Mouse (Mus musculus) heart, embryonic 16.5 days (tissue): Measurements from ENCODE around the gene Calm3. TPM values are rescaled to one million over a fixed set of nuclear protein-coding genes. Genes with fewer than 3 reads are reported as not detected.

ENCODE experiments used
- ATAC-seq: fragments of 200-750 bp; cut with Nextera tagmentation; replicated peaks from 2 replicates; pipeline ENCODE4 v1.8.0; 2017; ENCODE audit warnings: moderate number of reproducible peaks; ENCODE audit not compliant: insufficient read depth, low FRiP score; ENCODE audit errors: extremely low read depth
- H3K27ac ChIP-seq: fragments of 300-500 bp; sonication (generic); 2 replicates; pipeline ENCODE4 v1.5.1; 2014; ENCODE audit warnings: mild to moderate bottlenecking, low read length, control low read depth, moderate library complexity
- H3K27me3 ChIP-seq: fragments of 300-500 bp; sonication (generic); 2 replicates; pipeline ENCODE4 v1.6.1; 2014; ENCODE audit warnings: low read length, mixed read lengths; ENCODE audit not compliant: control insufficient read depth, insufficient read depth
- H3K36me3 ChIP-seq: fragments of 300-500 bp; sonication (generic); 2 replicates; pipeline ENCODE4 v1.6.1; 2014; ENCODE audit not compliant: control insufficient read depth, insufficient read depth
- H3K4me1 ChIP-seq: fragments of 300-500 bp; sonication (generic); 2 replicates; pipeline ENCODE4 v1.6.1; 2014; ENCODE audit warnings: low read length, mixed read lengths; ENCODE audit not compliant: control insufficient read depth, insufficient read depth
- H3K4me2 ChIP-seq: fragments of 300-500 bp; sonication (generic); 2 replicates; pipeline ENCODE4 v1.6.1; 2014; ENCODE audit warnings: low read depth, mild to moderate bottlenecking, control low read depth, low read length
- H3K4me3 ChIP-seq: fragments of 300-500 bp; sonication (generic); 2 replicates; pipeline ENCODE4 v1.5.1; 2014; ENCODE audit warnings: mild to moderate bottlenecking, control low read depth, low read length
- H3K9ac ChIP-seq: fragments of 300-500 bp; sonication (generic); 2 replicates; pipeline ENCODE4 v1.6.1; 2014; ENCODE audit warnings: low read length, control low read depth
- H3K9me3 ChIP-seq: fragments of 300-500 bp; sonication (generic); replicated peaks from 2 replicates; pipeline ENCODE4 v1.6.1; 2016; ENCODE audit warnings: low read length; ENCODE audit not compliant: control insufficient read depth
- WGBS: fragments of 180-500 bp; shearing (Covaris S2); extraction: QIAGEN DNeasy Blood & Tissue Kit; methylation state at CpG from one replicate; pipeline ENCODE4 v1.1.7; 2014; 5-methylcytosine and 5-hydroxymethylcytosine counted together
- polyA plus RNA-seq: library from polyadenylated mRNA; unstranded; fragments of >200 nt; fragmentation: Nextera tagmentation; extraction: Ambion mirVana; gene quantifications from 2 replicates; pipeline ENCODE4 v1.2.1, GENCODE M21; 2015

Gene Calm3
- polyA plus RNA-seq, 1 experiment from 2014 or later: 128 TPM

DNA sequence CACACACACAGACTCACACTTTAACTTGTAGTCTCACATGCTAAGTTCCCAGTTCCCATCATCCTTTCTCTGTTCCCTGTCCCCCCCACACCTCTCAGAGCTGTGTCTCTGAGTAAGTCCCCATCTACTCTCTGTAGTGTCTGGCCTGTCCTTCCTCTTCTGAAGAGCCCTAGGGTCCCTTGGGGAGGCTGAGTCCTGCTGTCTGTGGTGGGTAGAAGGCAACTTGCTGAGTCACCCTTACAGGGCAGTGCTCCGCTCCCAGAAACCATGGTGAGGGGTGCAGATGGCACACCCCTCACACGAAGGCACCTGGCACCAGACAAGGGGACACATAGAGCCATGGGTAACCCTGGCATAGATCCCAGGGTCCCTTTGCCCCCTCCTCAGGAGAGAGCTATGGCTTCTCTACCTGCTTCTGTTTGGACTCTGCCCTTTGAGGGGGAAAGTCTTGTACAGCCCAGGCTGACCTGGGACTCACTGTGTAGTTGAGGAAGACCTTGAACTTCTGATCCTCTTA is 20.4 kb downstream of the Calm3 start:
- H3K9me3 ChIP-seq: no peaks in the 10 kb centered on the region
- H3K4me3 ChIP-seq: no peak overlapping the region
- ATAC-seq: no peak
- no peak overlapping the region for H3K9ac ChIP-seq
- H3K4me2 ChIP-seq: no peak overlapping the region
- peaks cover 32% of the 10 kb centered on the region for H3K4me1 ChIP-seq
- H3K36me3 ChIP-seq: no peaks in the 10 kb centered on the region
- peaks cover 29% of the 10 kb centered on the region for H3K27me3 ChIP-seq
- no peak overlapping the region for H3K27ac ChIP-seq
- WGBS: 61% methylated on average over 2 of the region's 2 CpGs

DNA sequence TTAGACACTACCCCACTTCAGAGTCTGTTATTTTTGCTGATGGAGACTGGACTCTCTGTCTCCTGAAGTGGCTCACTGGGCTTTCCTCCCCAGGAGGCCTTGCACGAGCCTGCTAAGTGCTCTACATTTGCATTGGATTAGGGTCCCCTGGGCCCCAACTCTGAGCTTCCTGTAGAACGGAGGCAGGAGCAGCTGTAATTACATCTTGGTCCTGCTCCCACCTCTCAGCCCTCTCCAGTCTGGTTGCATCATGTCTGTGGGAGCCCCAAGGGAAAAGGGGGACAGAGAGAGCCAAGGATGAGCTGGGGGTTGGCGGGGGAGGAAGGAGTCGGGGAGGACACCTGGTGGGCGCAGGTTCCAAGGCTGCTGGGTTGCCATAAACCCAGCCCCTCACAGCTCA is 23.4 kb downstream of the Calm3 start:
- H3K27me3 ChIP-seq: peaks cover 17% of the 10 kb centered on the region
- no peak overlapping the region for H3K4me2 ChIP-seq
- no peak; the same call in 1 of the 2 replicates for ATAC-seq
- no peak overlapping the region for H3K9ac ChIP-seq
- WGBS: 34% methylated on average over 5 of the region's 5 CpGs
- no peaks in the 10 kb centered on the region for H3K9me3 ChIP-seq
- H3K36me3 ChIP-seq: no peaks in the 10 kb centered on the region
- H3K4me1 ChIP-seq: peaks cover 7% of the 10 kb centered on the region
- H3K27ac ChIP-seq: no peak overlapping the region
- no peak overlapping the region for H3K4me3 ChIP-seq

- peak overlapping the region; percentile 13 for H3K4me3 ChIP-seq
- no peak overlapping the region for H3K27ac ChIP-seq
- H3K4me2 ChIP-seq: peak overlapping the region; percentile 62
- ATAC-seq: no peak
- peak overlapping the region; percentile 24; the same call in 1 of the 2 replicates for H3K9ac ChIP-seq
- 30% methylated on average over 10 of the region's 10 CpGs for WGBS
- peaks cover 14% of the 10 kb centered on the region for H3K4me1 ChIP-seq
- peaks cover 28% of the 10 kb centered on the region for H3K27me3 ChIP-seq
- no peaks in the 10 kb centered on the region for H3K9me3 ChIP-seq
- H3K36me3 ChIP-seq: no peaks in the 10 kb centered on the region
Observed at GRCm38 (mm10) chr7:16895511-16895910, 28.4 kb downstream of the Calm3 start.

DNA sequence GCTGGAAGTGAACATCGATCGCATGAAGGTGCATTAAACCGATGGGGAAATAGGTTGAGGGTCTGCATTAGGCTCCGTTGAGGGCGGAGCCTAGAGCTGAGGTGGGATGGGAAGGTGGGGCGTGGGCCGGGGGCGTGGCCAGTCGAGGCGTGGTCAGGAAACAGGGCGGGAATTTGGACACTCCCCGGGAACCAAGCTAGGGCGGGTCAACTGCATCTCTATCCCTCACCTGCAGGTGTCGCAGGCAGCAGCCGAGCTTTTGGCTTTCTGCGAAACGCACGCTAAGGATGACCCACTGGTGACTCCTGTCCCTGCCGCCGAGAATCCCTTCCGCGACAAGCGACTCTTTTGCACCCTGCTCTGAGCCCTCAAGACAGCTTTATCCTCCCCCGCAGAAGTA is 28.9 kb downstream of the Calm3 start:
- H3K9ac ChIP-seq: peak overlapping the region; percentile 24
- WGBS: 1% methylated on average over 24 of the region's 24 CpGs
- H3K27me3 ChIP-seq: peaks cover 26% of the 10 kb centered on the region
- peak overlapping the region; percentile 13 for H3K4me3 ChIP-seq
- no peaks in the 10 kb centered on the region for H3K36me3 ChIP-seq
- peaks cover 19% of the 10 kb centered on the region for H3K4me1 ChIP-seq
- ATAC-seq: no peak
- H3K9me3 ChIP-seq: no peaks in the 10 kb centered on the region
- H3K4me2 ChIP-seq: peak overlapping the region; percentile 62
- H3K27ac ChIP-seq: no peak overlapping the region

- H3K27ac ChIP-seq: no peak overlapping the region
- H3K4me3 ChIP-seq: no peak overlapping the region
- WGBS: 4% methylated on average over 4 of the region's 4 CpGs
- H3K9me3 ChIP-seq: no peaks in the 10 kb centered on the region
- H3K36me3 ChIP-seq: no peaks in the 10 kb centered on the region
- H3K27me3 ChIP-seq: peaks cover 22% of the 10 kb centered on the region
- ATAC-seq: no peak
- H3K9ac ChIP-seq: no peak overlapping the region
- H3K4me2 ChIP-seq: no peak overlapping the region
- H3K4me1 ChIP-seq: peaks cover 19% of the 10 kb centered on the region
Observed at GRCm38 (mm10) chr7:16894279-16894678, 29.6 kb downstream of the Calm3 start.

GRCm38 (mm10) chr7:16893612-16894011 is 30.3 kb downstream of the Calm3 start:
- peaks cover 19% of the 10 kb centered on the region for H3K4me1 ChIP-seq
- no peak for ATAC-seq

DNA sequence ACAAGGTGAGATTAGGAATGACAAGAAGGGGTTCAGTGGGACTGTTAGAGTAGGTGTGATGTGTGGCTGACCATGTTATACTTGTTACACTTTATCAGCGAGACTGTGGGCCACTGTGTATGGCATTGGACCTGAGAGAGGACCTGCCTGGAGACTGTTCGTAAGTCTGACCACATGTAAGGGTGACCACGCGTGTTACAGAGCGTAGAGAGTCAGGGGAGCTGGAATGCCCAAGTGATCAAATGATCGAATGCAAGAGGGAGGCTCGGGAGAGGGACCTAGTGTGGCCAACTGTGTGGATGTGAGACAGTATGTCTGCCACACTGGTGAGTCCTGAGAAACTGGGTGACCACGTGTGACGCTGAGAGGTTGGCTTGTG is 31.6 kb downstream of the Calm3 start:
- H3K36me3 ChIP-seq: peaks cover 6% of the 10 kb centered on the region
- no peak overlapping the region for H3K9ac ChIP-seq
- 0 out of 2 replicates have a peak, but pooled peaks have one; percentile 0 for ATAC-seq
- no peaks in the 10 kb centered on the region for H3K9me3 ChIP-seq
- peak overlapping the region; percentile 33 for H3K4me3 ChIP-seq
- H3K4me2 ChIP-seq: peak overlapping the region; percentile 68
- H3K4me1 ChIP-seq: peaks cover 19% of the 10 kb centered on the region
- 34% methylated on average over 9 of the region's 9 CpGs for WGBS
- H3K27ac ChIP-seq: no peak overlapping the region
- H3K27me3 ChIP-seq: peaks cover 22% of the 10 kb centered on the region

More at GRCm38 (mm10) chr7:16893612-16894011, 30.3 kb downstream of the Calm3 start:
- WGBS: 12% methylated on average over 6 of the region's 6 CpGs
- H3K27me3 ChIP-seq: peaks cover 22% of the 10 kb centered on the region
- no peak overlapping the region for H3K9ac ChIP-seq
- H3K36me3 ChIP-seq: no peaks in the 10 kb centered on the region
- H3K4me3 ChIP-seq: no peak overlapping the region
- no peak overlapping the region for H3K27ac ChIP-seq
- H3K4me2 ChIP-seq: no peak overlapping the region
- no peaks in the 10 kb centered on the region for H3K9me3 ChIP-seq

- H3K4me2 ChIP-seq: peak within 1 kb of the TSS; percentile 68
- H3K4me3 ChIP-seq: peak within 1 kb of the TSS; percentile 33
- peaks cover 19% of the 10 kb centered on the region for H3K4me1 ChIP-seq
- peaks cover 22% of the 10 kb centered on the region for H3K27me3 ChIP-seq
- H3K27ac ChIP-seq: peak within 1 kb of the TSS; percentile 72
- peak; percentile 74 for ATAC-seq
- peaks cover 10% of the 10 kb centered on the region for H3K36me3 ChIP-seq
- H3K9ac ChIP-seq: peak within 1 kb of the TSS; percentile 53
- no peaks in the 10 kb centered on the region for H3K9me3 ChIP-seq
- under 1% methylated on average over 30 of the region's 30 CpGs for WGBS
Observed at GRCm38 (mm10) chr7:16891641-16892351, 32.1 kb downstream of the Calm3 start, which contains the start of gene Gng8. Gng8 (plus strand) TSS chr7:16891786.

- Histone ChIP-seq H3K9me3 (peaks cover 8% of the 10 kb centered on the region), H3K27ac (peak overlapping the region; percentile 72), H3K4me2 (peak overlapping the region; percentile 68), H3K9ac (peak overlapping the region; percentile 53), H3K36me3 (peaks cover 19% of the 10 kb centered on the region), H3K4me3 (peak overlapping the region; percentile 33), H3K27me3 (peaks cover 22% of the 10 kb centered on the region), H3K4me1 (peaks cover 19% of the 10 kb centered on the region)
- peak; percentile 82 for ATAC-seq
- 0% methylated on average over 23 of the region's 23 CpGs for WGBS
Observed at GRCm38 (mm10) chr7:16890944-16891343, 33.0 kb downstream of the Calm3 start.
